Mouse (Mus musculus) limb, embryonic 13.5 days (tissue): ENCODE data around the gene Mrpl12. TPM values are rescaled to one million over a fixed set of nuclear protein-coding genes. Genes with fewer than 3 reads are reported as not detected.
A peak's percentile ranks its signal among the peaks of the same experiment; 100 is the strongest.

Source experiments
- ATAC-seq: fragments of 200-750 bp; cut with Nextera tagmentation; 2 replicates; pipeline ENCODE4 v1.8.0; 2017; ENCODE audit warnings: low read depth, moderate number of reproducible peaks, moderate TSS enrichment; ENCODE audit not compliant: low FRiP score
- H3K27ac ChIP-seq: fragments of 300-500 bp; sonication (generic); 2 replicates; pipeline ENCODE4 v1.5.1; 2015; ENCODE audit warnings: inconsistent platforms, mild to moderate bottlenecking, moderate library complexity
- H3K27me3 ChIP-seq: fragments of 300-500 bp; sonication (generic); 2 replicates; pipeline ENCODE4 v1.6.1; 2015; ENCODE audit warnings: mild to moderate bottlenecking, inconsistent platforms
- H3K36me3 ChIP-seq: fragments of 300-500 bp; sonication (generic); 2 replicates; pipeline ENCODE4 v1.6.1; 2015; ENCODE audit warnings: inconsistent platforms, mild to moderate bottlenecking, moderate library complexity
- H3K4me1 ChIP-seq: fragments of 300-500 bp; sonication (generic); 2 replicates; pipeline ENCODE4 v1.6.1; 2015; ENCODE audit warnings: inconsistent platforms
- H3K4me2 ChIP-seq: fragments of 300-500 bp; sonication (generic); replicated peaks from 2 replicates; pipeline ENCODE4 v1.6.1; 2015; ENCODE audit warnings: inconsistent platforms, mild to moderate bottlenecking, moderate library complexity
- H3K4me3 ChIP-seq: fragments of 300-500 bp; sonication (generic); 2 replicates; pipeline ENCODE4 v1.5.1; 2015; ENCODE audit warnings: moderate library complexity, mild to moderate bottlenecking, inconsistent platforms
- H3K9ac ChIP-seq: fragments of 300-500 bp; sonication (generic); 2 replicates; pipeline ENCODE4 v1.6.1; 2015; ENCODE audit warnings: mild to moderate bottlenecking, inconsistent platforms
- H3K9me3 ChIP-seq: fragments of 300-500 bp; sonication (generic); 2 replicates; pipeline ENCODE4 v1.6.1; 2016; ENCODE audit warnings: inconsistent platforms
- WGBS: fragments of 180-500 bp; shearing (Covaris S2); methylation state at CpG from one replicate; pipeline ENCODE4 v1.1.7; 2015; 5-methylcytosine and 5-hydroxymethylcytosine counted together
- polyA plus RNA-seq: library from polyadenylated mRNA; unstranded; fragments of >200 nt; fragmentation: Nextera tagmentation; extraction: Ambion mirVana; gene quantifications from 2 replicates; pipeline ENCODE4 v1.2.1, GENCODE M21; 2015

Gene Mrpl12
- polyA plus RNA-seq, 1 experiment from 2014 or later = 120 TPM

- Histone ChIP-seq H3K27ac (no peak overlapping the region), H3K9me3 (no peaks in the 10 kb centered on the region), H3K36me3 (peaks cover 37% of the 10 kb centered on the region), H3K27me3 (no peaks in the 10 kb centered on the region), H3K4me2 (no peak overlapping the region), H3K4me3 (no peak overlapping the region), H3K9ac (no peak overlapping the region), H3K4me1 (peaks cover 53% of the 10 kb centered on the region)
- no peak for ATAC-seq
- WGBS = 85% methylated on average over 4 of the region's 4 CpGs
These were observed 4.1 kb downstream of the Mrpl12 start for GRCm38 (mm10) chr11:120488516-120488915.

GRCm38 (mm10) chr11:120489054-120489761 is 4.8 kb downstream of the Mrpl12 start:
- H3K9me3 ChIP-seq = no peaks in the 10 kb centered on the region
- H3K27me3 ChIP-seq = no peaks in the 10 kb centered on the region
- 64% methylated on average over 4 of the region's 4 CpGs for WGBS
- H3K4me2 ChIP-seq = no peak overlapping the region; the same call in 1 of the 2 replicates
- H3K9ac ChIP-seq = no peak overlapping the region
- no peak overlapping the region for H3K27ac ChIP-seq
- no peak overlapping the region for H3K4me3 ChIP-seq
- peak; percentile 9; the same call in 1 of the 2 replicates for ATAC-seq
- H3K36me3 ChIP-seq = peaks cover 36% of the 10 kb centered on the region
- H3K4me1 ChIP-seq = peaks cover 53% of the 10 kb centered on the region

GRCm38 (mm10) chr11:120490291-120491046 is 6.1 kb downstream of the Mrpl12 start:
- Histone ChIP-seq H3K27ac (peak overlapping the region; percentile 72; the same call in 1 of the 2 replicates), H3K9ac (peak overlapping the region; percentile 85; the same call in 1 of the 2 replicates), H3K4me2 (peak overlapping the region; percentile 97), H3K4me3 (peak overlapping the region; percentile 94), H3K27me3 (no peaks in the 10 kb centered on the region), H3K9me3 (no peaks in the 10 kb centered on the region), H3K36me3 (peaks cover 49% of the 10 kb centered on the region), H3K4me1 (peaks cover 48% of the 10 kb centered on the region)
- ATAC-seq = no peak
- WGBS = 37% methylated on average over 4 of the region's 4 CpGs

- under 1% methylated on average over 33 of the region's 35 CpGs for WGBS
- H3K27me3 ChIP-seq = no peaks in the 10 kb centered on the region
- peak within 1 kb of the TSS; percentile 85 for H3K9ac ChIP-seq
- H3K4me3 ChIP-seq = peak within 1 kb of the TSS; percentile 94
- peak within 1 kb of the TSS; percentile 79 for H3K27ac ChIP-seq
- peaks cover 42% of the 10 kb centered on the region for H3K4me1 ChIP-seq
- H3K36me3 ChIP-seq = peaks cover 51% of the 10 kb centered on the region
- ATAC-seq = peak; percentile 86
- H3K4me2 ChIP-seq = peak within 1 kb of the TSS; percentile 97
- H3K9me3 ChIP-seq = no peaks in the 10 kb centered on the region
These were observed 7.1 kb downstream of the Mrpl12 start, which contains the start of gene Slc25a10 for GRCm38 (mm10) chr11:120491317-120492023. Slc25a10 (plus strand) TSS chr11:120491840.

GRCm38 (mm10) chr11:120492024-120492877 is 7.8 kb downstream of the Mrpl12 start:
- Histone ChIP-seq H3K4me2 (peak overlapping the region; percentile 97), H3K9ac (peak overlapping the region; percentile 85), H3K9me3 (no peaks in the 10 kb centered on the region), H3K4me1 (peaks cover 42% of the 10 kb centered on the region), H3K27me3 (no peaks in the 10 kb centered on the region), H3K36me3 (peaks cover 51% of the 10 kb centered on the region), H3K27ac (peak overlapping the region; percentile 79), H3K4me3 (peak overlapping the region; percentile 94)
- WGBS = under 1% methylated on average over 47 of the region's 48 CpGs
- ATAC-seq = peak; percentile 48; the same call in 1 of the 2 replicates

- H3K4me2 ChIP-seq = peak overlapping the region; percentile 97
- peaks cover 51% of the 10 kb centered on the region for H3K36me3 ChIP-seq
These were observed 8.4 kb downstream of the Mrpl12 start for GRCm38 (mm10) chr11:120492878-120493203.

GRCm38 (mm10) chr11:120493351-120493750 is 8.9 kb downstream of the Mrpl12 start:
- Histone ChIP-seq H3K4me2 (peak overlapping the region; percentile 97), H3K9me3 (no peaks in the 10 kb centered on the region), H3K27me3 (no peaks in the 10 kb centered on the region), H3K27ac (peak overlapping the region; percentile 79; the same call in 1 of the 2 replicates), H3K4me3 (peak overlapping the region; percentile 94), H3K36me3 (peaks cover 51% of the 10 kb centered on the region), H3K9ac (peak overlapping the region; percentile 85), H3K4me1 (peaks cover 42% of the 10 kb centered on the region)
- WGBS = 48% methylated on average over 3 of the region's 3 CpGs
- ATAC-seq = no peak

More at GRCm38 (mm10) chr11:120492878-120493203, 8.4 kb downstream of the Mrpl12 start:
- H3K27me3 ChIP-seq = no peaks in the 10 kb centered on the region
- peak overlapping the region; percentile 94 for H3K4me3 ChIP-seq
- no peaks in the 10 kb centered on the region for H3K9me3 ChIP-seq
- peaks cover 42% of the 10 kb centered on the region for H3K4me1 ChIP-seq
- peak overlapping the region; percentile 85 for H3K9ac ChIP-seq
- peak overlapping the region; percentile 79; the same call in 1 of the 2 replicates for H3K27ac ChIP-seq
- no peak for ATAC-seq
- 30% methylated on average over 3 of the region's 3 CpGs for WGBS

- H3K27ac ChIP-seq = no peak overlapping the region
- H3K4me1 ChIP-seq = peaks cover 42% of the 10 kb centered on the region
- no peaks in the 10 kb centered on the region for H3K27me3 ChIP-seq
- H3K4me2 ChIP-seq = peak overlapping the region; percentile 97; the same call in 1 of the 2 replicates
- peaks cover 51% of the 10 kb centered on the region for H3K36me3 ChIP-seq
- H3K9ac ChIP-seq = peak overlapping the region; percentile 85
- no peaks in the 10 kb centered on the region for H3K9me3 ChIP-seq
- peak overlapping the region; percentile 94; the same call in 1 of the 2 replicates for H3K4me3 ChIP-seq
- no peak for ATAC-seq
- WGBS = 83% methylated on average over 3 of the region's 3 CpGs
These were observed 9.5 kb downstream of the Mrpl12 start for GRCm38 (mm10) chr11:120493911-120494310.

GRCm38 (mm10) chr11:120497436-120497835 is 13.0 kb downstream of the Mrpl12 start:
- Histone ChIP-seq H3K9ac (no peak overlapping the region), H3K4me1 (peaks cover 17% of the 10 kb centered on the region), H3K4me3 (no peak overlapping the region), H3K4me2 (no peak overlapping the region), H3K36me3 (peaks cover 53% of the 10 kb centered on the region), H3K9me3 (no peaks in the 10 kb centered on the region), H3K27me3 (no peaks in the 10 kb centered on the region), H3K27ac (no peak overlapping the region)
- no peak for ATAC-seq
- WGBS = 92% methylated on average over 3 of the region's 3 CpGs

GRCm38 (mm10) chr11:120498226-120498625 is 13.8 kb downstream of the Mrpl12 start:
- H3K4me2 ChIP-seq = no peak overlapping the region
- no peak overlapping the region for H3K4me3 ChIP-seq
- WGBS = 92% methylated on average over 12 of the region's 12 CpGs
- ATAC-seq = no peak
- peaks cover 9% of the 10 kb centered on the region for H3K4me1 ChIP-seq
- no peaks in the 10 kb centered on the region for H3K9me3 ChIP-seq
- no peak overlapping the region for H3K9ac ChIP-seq
- peaks cover 53% of the 10 kb centered on the region for H3K36me3 ChIP-seq
- H3K27ac ChIP-seq = no peak overlapping the region
- H3K27me3 ChIP-seq = no peaks in the 10 kb centered on the region

- 87% methylated on average over 5 of the region's 5 CpGs for WGBS
- H3K4me3 ChIP-seq = no peak overlapping the region
- no peaks in the 10 kb centered on the region for H3K9me3 ChIP-seq
- H3K27me3 ChIP-seq = no peaks in the 10 kb centered on the region
- no peak overlapping the region for H3K9ac ChIP-seq
- no peak overlapping the region for H3K4me2 ChIP-seq
- H3K36me3 ChIP-seq = peaks cover 53% of the 10 kb centered on the region
- peaks cover 2% of the 10 kb centered on the region; the same call in 1 of the 2 replicates for H3K4me1 ChIP-seq
- no peak overlapping the region for H3K27ac ChIP-seq
- no peak for ATAC-seq
These were observed 14.5 kb downstream of the Mrpl12 start for GRCm38 (mm10) chr11:120498891-120499290.
